In genomic region chrX:10718838-10719539, GRCm38 (mm10) we compare ENCODE assay signal across 7 mouse cellular contexts. TPM values are rescaled to one million over a fixed set of nuclear protein-coding genes. Genes with fewer than 3 reads are reported as not detected.
DNase-seq lines count a peak whose midpoint lies in the region; ATAC-seq and TF ChIP-seq lines count a peak whose summit lies in the region.

No protein-coding gene starts in this region.

- 22% methylated on average over 21 of the region's 22 CpGs for WGBS in embryonic facial prominence, embryonic 11.5 days
- WGBS in midbrain, postnatal 0 days, result 15% methylated on average over 20 of the region's 22 CpGs

- no peaks in the 10 kb centered on the region for H3K4me1 ChIP-seq in embryonic facial prominence, embryonic 11.5 days (ENCODE audit: control insufficient read depth, insufficient read depth, low read length)
- no peaks in the 10 kb centered on the region for H3K4me1 ChIP-seq in midbrain, postnatal 0 days (ENCODE audit: insufficient read depth, low read length)

- no peaks in the 10 kb centered on the region for H3K27me3 ChIP-seq in embryonic facial prominence, embryonic 11.5 days (ENCODE audit: control insufficient read depth, insufficient read depth, low read length)
- no peaks in the 10 kb centered on the region for H3K27me3 ChIP-seq in midbrain, postnatal 0 days (ENCODE audit: insufficient read depth, low read length)

- 0 out of 2 replicates have a peak, but pooled peaks have one; percentile 27 for ATAC-seq in embryonic facial prominence, embryonic 11.5 days (replicated peaks; ENCODE audit: insufficient number of reproducible peaks, low FRiP score, low TSS enrichment, low read depth)
- peak; percentile 71 for ATAC-seq in midbrain, postnatal 0 days (ENCODE audit: low FRiP score)

- peak overlapping the region; percentile 63 for H3K9ac ChIP-seq in embryonic facial prominence, embryonic 11.5 days (replicated peaks; ENCODE audit: low read length)
- H3K9ac ChIP-seq in midbrain, postnatal 0 days (replicated peaks; ENCODE audit: low read length, poor library complexity, severe bottlenecking), result peak overlapping the region; percentile 70

- DNase-seq in adrenal gland, adult 2 months, result peak; percentile 88
- DNase-seq in embryonic facial prominence, embryonic 11.5 days (ENCODE audit: low spot score), result peak; percentile 52
- peak; percentile 52 for DNase-seq in heart, adult 8-10 months (ENCODE audit: low spot score)
- peak; percentile 65 to 66 for DNase-seq in kidney, adult 8-10 months
- peak; percentile 80 for DNase-seq in liver
- DNase-seq in midbrain, postnatal 0 days (ENCODE audit: low spot score), result peak; percentile 64
- peak; percentile 38 to 44 for DNase-seq in spleen, postnatal 14 days (ENCODE audit: low spot score in 2 of 2)

- H3K27ac ChIP-seq in embryonic facial prominence, embryonic 11.5 days (replicated peaks; ENCODE audit: low read depth, low read length), result 0 out of 2 replicates have a peak overlapping the region, but pooled peaks have one; percentile 4
- peak overlapping the region; percentile 83 for H3K27ac ChIP-seq in midbrain, postnatal 0 days (ENCODE audit: low read depth, low read length)

- H3K36me3 ChIP-seq in embryonic facial prominence, embryonic 11.5 days (replicated peaks; ENCODE audit: control insufficient read depth, insufficient read depth, low read depth, low read length), result no peaks in the 10 kb centered on the region
- no peaks in the 10 kb centered on the region for H3K36me3 ChIP-seq in midbrain, postnatal 0 days (ENCODE audit: insufficient read depth, low read length)

- no peaks in the 10 kb centered on the region for H3K9me3 ChIP-seq in embryonic facial prominence, embryonic 11.5 days (replicated peaks; ENCODE audit: control insufficient read depth, low read length)
- H3K9me3 ChIP-seq in midbrain, postnatal 0 days (ENCODE audit: low read length), result no peaks in the 10 kb centered on the region

- peak overlapping the region; percentile 71 for H3K4me2 ChIP-seq in embryonic facial prominence, embryonic 11.5 days (ENCODE audit: low read depth, low read length)
- H3K4me2 ChIP-seq in midbrain, postnatal 0 days (ENCODE audit: low read depth, low read length, poor library complexity, severe bottlenecking), result peak overlapping the region; percentile 66

- peak; percentile 25; the same call in 1 of the 2 replicates for TF ChIP-seq CTCF in midbrain, postnatal 0 days (IDR thresholded peaks at IDR 0.05)

- peak overlapping the region; percentile 52 for H3K4me3 ChIP-seq in embryonic facial prominence, embryonic 11.5 days (ENCODE audit: low read depth, low read length)
- peak overlapping the region; percentile 56 for H3K4me3 ChIP-seq in midbrain, postnatal 0 days (ENCODE audit: low read depth, low read length)

RNA-seq across cellular contexts. Expression of gene Mid1ip1, which starts 4.2 kb away (rescaled TPM):
- total RNA-seq in adrenal gland, adult 2 months (2021), result 10 to 100 TPM; 87.9 to 88.8 TPM
- 86.9 and 102 TPM in 2 replicates for polyA plus RNA-seq in adrenal gland, adult 2 months (2012; rRNA removed)
- 24.0 and 24.6 TPM in 2 replicates for polyA plus RNA-seq in embryonic facial prominence, embryonic 11.5 days (2014; fragmentation: Nextera tagmentation; extraction: Ambion mirVana)
- total RNA-seq in heart, adult 8-10 months (2022), result 100 to 1,000 TPM; 177 to 272 (median 193) TPM
- 95.2 and 102 TPM in 2 replicates for total RNA-seq in midbrain, postnatal 0 days (2014; rRNA removed)
- polyA plus RNA-seq in midbrain, postnatal 0 days (2015; fragmentation: Nextera tagmentation; extraction: Ambion mirVana), result 97.8 and 106 TPM in 2 replicates

Comparison
In these comparisons a context has a peak if more than half of its experiments do, and no peak if none do; other contexts are left out.
1. Peak in every context shown above with its lines: DNase-seq, ATAC-seq, H3K4me3 ChIP-seq and H3K27ac ChIP-seq.